Mouse (Mus musculus) lung, postnatal 36 days (tissue): ENCODE results near the gene Csrp1.

Source experiments
- DNase-seq: peaks from one replicate; pipeline ENCODE4 v3.0.0; 2022; ENCODE audit warnings: mixed read lengths

Gene Csrp1

GRCm38 (mm10) chr1:135734225-135734937, 14.5 kb downstream of the Csrp1 start:
- peak; percentile 80 for DNase-seq

GRCm38 (mm10) chr1:135735460-135735859, 15.6 kb downstream of the Csrp1 start:
- no peak for DNase-seq

- peak; percentile 52 for DNase-seq
These were observed 25.1 kb downstream of the Csrp1 start for GRCm38 (mm10) chr1:135744987-135745386.

- DNase-seq: no peak
These were observed 26.4 kb downstream of the Csrp1 start for GRCm38 (mm10) chr1:135746248-135746647.

- DNase-seq: peak; percentile 99
These were observed 33.0 kb downstream of the Csrp1 start for GRCm38 (mm10) chr1:135752737-135753348.

GRCm38 (mm10) chr1:135755287-135755686, 35.4 kb downstream of the Csrp1 start:
- DNase-seq: peak; percentile 70

GRCm38 (mm10) chr1:135755913-135756312, 36.1 kb downstream of the Csrp1 start:
- DNase-seq: no peak

- DNase-seq: no peak
These were observed 37.4 kb downstream of the Csrp1 start for GRCm38 (mm10) chr1:135757287-135757686.

GRCm38 (mm10) chr1:135759685-135760084, 39.8 kb downstream of the Csrp1 start:
- no peak for DNase-seq

GRCm38 (mm10) chr1:135760216-135760615, 40.4 kb downstream of the Csrp1 start:
- DNase-seq: no peak

GRCm38 (mm10) chr1:135761728-135762127, 41.9 kb downstream of the Csrp1 start:
- no peak for DNase-seq

- peak; percentile 57 for DNase-seq
These were observed 43.8 kb downstream of the Csrp1 start for GRCm38 (mm10) chr1:135763503-135764205.

GRCm38 (mm10) chr1:135764206-135764528, 44.3 kb downstream of the Csrp1 start:
- no peak for DNase-seq

GRCm38 (mm10) chr1:135765645-135766591, 46.1 kb downstream of the Csrp1 start, which contains the start of gene Phlda3:
Gene Phlda3, plus strand, starts transcription at chr1:135766119.
- DNase-seq: peak; percentile 84

- no peak for DNase-seq
These were observed 46.9 kb downstream of the Csrp1 start for GRCm38 (mm10) chr1:135766592-135767306.

GRCm38 (mm10) chr1:135767324-135767890, 47.5 kb downstream of the Csrp1 start:
- no peak for DNase-seq

- no peak for DNase-seq
These were observed 48.5 kb downstream of the Csrp1 start for GRCm38 (mm10) chr1:135768400-135768799.

- DNase-seq: no peak
These were observed 50.4 kb downstream of the Csrp1 start for GRCm38 (mm10) chr1:135770237-135770636.

GRCm38 (mm10) chr1:135770896-135771572, 51.2 kb downstream of the Csrp1 start:
- DNase-seq: peak; percentile 75

- no peak for DNase-seq
These were observed 51.7 kb downstream of the Csrp1 start for GRCm38 (mm10) chr1:135771573-135771970.

GRCm38 (mm10) chr1:135776596-135776995, 56.7 kb downstream of the Csrp1 start:
- no peak for DNase-seq
